Mouse (Mus musculus) hindbrain, embryonic 16.5 days (tissue): ENCODE data around the gene Scyl2. TPM values are rescaled to one million over a fixed set of nuclear protein-coding genes. Genes with fewer than 3 reads are reported as not detected.

Source experiments
- ATAC-seq: fragments of 200-750 bp; cut with Nextera tagmentation; 2 replicates; pipeline ENCODE4 v1.8.0; 2017; ENCODE audit warnings: moderate TSS enrichment, moderate library complexity
- H3K27ac ChIP-seq: fragments of 300-500 bp; sonication (generic); 2 replicates; pipeline ENCODE4 v1.5.1; 2014; ENCODE audit warnings: low read depth, mild to moderate bottlenecking, control low read depth, low read length, moderate library complexity
- H3K27me3 ChIP-seq: fragments of 300-500 bp; sonication (generic); replicated peaks from 2 replicates; pipeline ENCODE4 v1.6.1; 2014; ENCODE audit warnings: low read length; ENCODE audit not compliant: control insufficient read depth, insufficient read depth
- H3K36me3 ChIP-seq: fragments of 300-500 bp; sonication (generic); 2 replicates; pipeline ENCODE4 v1.6.1; 2014; ENCODE audit warnings: mild to moderate bottlenecking, low read length, moderate library complexity, mixed read lengths; ENCODE audit not compliant: control insufficient read depth, insufficient read depth
- H3K4me1 ChIP-seq: fragments of 300-500 bp; sonication (generic); 2 replicates; pipeline ENCODE4 v1.6.1; 2014; ENCODE audit warnings: low read depth, low read length; ENCODE audit not compliant: control insufficient read depth, insufficient read depth
- H3K4me2 ChIP-seq: fragments of 300-500 bp; sonication (generic); 2 replicates; pipeline ENCODE4 v1.6.1; 2014; ENCODE audit warnings: mild to moderate bottlenecking, low read length, control low read depth, moderate library complexity
- H3K4me3 ChIP-seq: fragments of 300-500 bp; sonication (generic); 2 replicates; pipeline ENCODE4 v1.5.1; 2014; ENCODE audit warnings: mild to moderate bottlenecking, low read length, control low read depth, moderate library complexity
- H3K9ac ChIP-seq: fragments of 300-500 bp; sonication (generic); 2 replicates; pipeline ENCODE4 v1.6.1; 2014; ENCODE audit warnings: low read depth, mild to moderate bottlenecking, control low read depth, low read length, moderate library complexity
- H3K9me3 ChIP-seq: fragments of 300-500 bp; sonication (generic); 2 replicates; pipeline ENCODE4 v1.6.1; 2014; ENCODE audit warnings: mild to moderate bottlenecking, low read length, moderate library complexity; ENCODE audit not compliant: control insufficient read depth
- WGBS: fragments of 180-500 bp; shearing (Covaris S2); extraction: QIAGEN DNeasy Blood & Tissue Kit; methylation state at CpG from one replicate; pipeline ENCODE4 v1.1.7; 2014; 5-methylcytosine and 5-hydroxymethylcytosine counted together
- polyA plus RNA-seq: library from polyadenylated mRNA; unstranded; fragments of >200 nt; fragmentation: Nextera tagmentation; extraction: Ambion mirVana; gene quantifications from 2 replicates; pipeline ENCODE4 v1.2.1, GENCODE M21; 2015

Gene Scyl2
- polyA plus RNA-seq = 6.9 and 7.0 TPM in 2 replicates

DNA sequence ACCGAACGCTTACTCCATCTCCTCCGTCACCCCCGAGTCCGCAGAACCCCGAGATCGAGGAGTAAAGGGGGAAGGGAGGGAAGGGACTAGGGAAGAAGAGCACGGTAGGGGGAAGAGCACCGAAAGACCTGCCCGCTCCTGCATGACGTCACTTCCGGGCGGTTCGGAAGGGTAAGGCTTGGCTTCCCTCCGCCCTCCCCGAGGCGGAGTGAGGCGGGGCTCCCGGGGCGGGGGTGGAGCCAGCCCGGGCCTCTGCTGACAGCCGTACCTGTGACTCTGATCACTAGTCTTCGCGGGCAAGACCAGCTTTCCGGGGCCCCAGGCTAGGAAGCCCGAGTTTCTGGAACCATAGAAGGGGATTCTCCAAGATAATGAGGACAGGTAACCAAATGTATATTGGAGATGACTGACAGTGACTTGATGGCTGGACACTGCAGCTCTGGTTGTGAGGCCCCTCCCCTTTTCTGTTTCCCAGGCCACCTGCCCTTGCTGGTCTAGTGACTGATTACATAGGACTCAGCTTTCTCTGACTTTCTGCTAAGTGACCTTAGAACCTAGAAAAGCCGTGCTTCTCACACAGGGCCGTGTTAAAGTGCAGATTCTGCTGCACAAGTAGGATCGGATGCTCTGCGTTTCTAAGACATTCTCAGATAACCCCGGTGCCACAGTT is at the start of gene Scyl2:
Gene Scyl2, minus strand, starts transcription at position 147 of the 670 bp plus-strand sequence.
- Histone ChIP-seq H3K36me3 (no peaks in the 10 kb centered on the region), H3K9ac (peak within 1 kb of the TSS; percentile 94), H3K4me3 (peak within 1 kb of the TSS; percentile 91), H3K27me3 (no peaks in the 10 kb centered on the region), H3K4me2 (peak within 1 kb of the TSS; percentile 71), H3K27ac (peak within 1 kb of the TSS; percentile 85), H3K4me1 (peaks cover 18% of the 10 kb centered on the region), H3K9me3 (no peaks in the 10 kb centered on the region)
- 5% methylated on average over 31 of the region's 31 CpGs for WGBS
- peak; percentile 98 for ATAC-seq

DNA sequence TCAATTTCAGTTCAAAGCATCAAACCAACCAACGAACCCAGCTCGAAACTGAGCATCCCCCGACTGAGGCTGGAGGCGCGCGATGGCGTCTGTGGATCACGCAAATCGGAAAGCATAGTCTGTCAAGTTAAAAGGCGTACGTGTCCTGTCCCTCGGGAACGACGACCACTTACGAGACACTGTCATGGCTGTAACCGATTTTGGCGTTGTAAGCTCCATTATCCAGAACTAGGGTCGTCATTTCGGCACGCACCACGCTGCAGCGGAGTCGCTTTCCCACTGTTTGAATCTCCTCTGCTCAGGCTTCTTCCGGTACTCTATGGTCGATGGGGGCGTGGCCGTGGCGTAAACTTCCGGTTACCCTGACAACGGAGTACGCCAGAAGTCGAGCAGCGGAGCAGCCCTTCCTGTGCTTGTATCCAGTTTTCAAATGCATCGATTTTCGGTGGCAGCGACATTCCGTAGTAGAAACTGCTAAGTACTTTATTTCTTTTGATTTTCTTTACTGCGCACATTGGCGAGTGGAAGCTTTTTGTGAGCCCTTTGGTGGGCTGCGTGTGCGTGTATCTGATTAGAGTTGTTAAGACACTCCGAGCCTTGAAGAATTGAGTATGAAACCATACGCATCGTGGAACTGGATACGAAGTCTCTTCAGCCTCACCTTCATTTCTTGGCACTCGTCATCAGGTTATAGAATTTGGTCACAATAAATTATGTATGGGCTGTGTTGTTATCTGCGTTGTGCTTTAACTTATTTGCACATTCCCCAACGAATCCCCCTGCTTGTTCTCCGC is 46.1 kb upstream of the Scyl2 start, which contains the start of gene Actr6:
Gene Actr6, minus strand, starts transcription at position 295 of the 794 bp plus-strand sequence.
- Histone ChIP-seq H3K27ac (peak within 1 kb of the TSS; percentile 86), H3K4me2 (peak within 1 kb of the TSS; percentile 72), H3K9ac (peak within 1 kb of the TSS; percentile 73), H3K4me3 (peak within 1 kb of the TSS; percentile 78), H3K4me1 (peaks cover 17% of the 10 kb centered on the region), H3K27me3 (no peaks in the 10 kb centered on the region), H3K9me3 (no peaks in the 10 kb centered on the region), H3K36me3 (no peaks in the 10 kb centered on the region)
- WGBS = 1% methylated on average over 49 of the region's 49 CpGs
- ATAC-seq = peak; percentile 100

DNA sequence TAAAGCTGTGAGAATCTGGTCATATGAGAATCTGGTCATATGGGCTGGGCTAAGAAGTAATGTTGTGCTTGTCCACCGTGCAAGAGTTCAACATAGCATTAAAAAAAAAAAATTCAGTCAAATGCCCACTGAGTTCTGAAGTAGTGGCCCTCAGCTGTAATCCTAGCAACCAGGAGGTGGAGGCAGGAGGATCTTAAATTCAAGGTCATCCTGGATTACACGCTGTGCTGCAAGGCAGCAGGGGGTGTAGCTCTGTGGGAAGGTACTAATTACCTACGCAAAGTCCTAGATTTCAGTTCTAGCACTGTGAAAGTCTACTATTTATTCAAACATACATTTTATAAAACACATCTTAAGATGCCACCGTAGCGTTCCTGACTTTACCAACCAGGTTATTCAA is 45.3 kb upstream of the Scyl2 start:
- ATAC-seq = no peak
- 14% methylated on average over 5 of the region's 5 CpGs for WGBS
- H3K4me1 ChIP-seq = peaks cover 17% of the 10 kb centered on the region
- no peaks in the 10 kb centered on the region for H3K36me3 ChIP-seq
- H3K9me3 ChIP-seq = no peaks in the 10 kb centered on the region
- peak overlapping the region; percentile 73 for H3K9ac ChIP-seq
- H3K27ac ChIP-seq = no peak overlapping the region; the same call in 1 of the 2 replicates
- peak overlapping the region; percentile 78 for H3K4me3 ChIP-seq
- H3K27me3 ChIP-seq = no peaks in the 10 kb centered on the region
- H3K4me2 ChIP-seq = peak overlapping the region; percentile 72

DNA sequence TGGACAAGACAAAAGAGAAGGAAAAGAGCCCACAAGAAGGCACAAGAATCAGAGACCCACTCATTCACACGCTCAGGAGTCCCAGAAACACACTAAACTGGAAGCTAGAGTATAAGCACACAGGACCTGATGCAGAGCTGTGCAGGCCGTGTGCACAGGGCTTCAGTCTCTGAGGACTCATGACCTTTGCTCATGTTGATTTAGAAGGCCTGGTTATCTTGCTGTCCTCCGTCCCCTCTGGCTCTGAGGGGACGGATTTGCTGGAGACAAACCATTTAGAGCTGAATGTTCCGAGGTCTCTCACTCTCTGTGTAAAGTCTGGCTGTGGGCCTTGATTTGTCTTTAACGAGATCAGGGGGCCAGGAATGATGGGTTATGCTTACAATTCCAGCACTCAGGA is 44.3 kb upstream of the Scyl2 start:
- no peak for ATAC-seq
- WGBS = 89% methylated on average over 6 of the region's 6 CpGs

DNA sequence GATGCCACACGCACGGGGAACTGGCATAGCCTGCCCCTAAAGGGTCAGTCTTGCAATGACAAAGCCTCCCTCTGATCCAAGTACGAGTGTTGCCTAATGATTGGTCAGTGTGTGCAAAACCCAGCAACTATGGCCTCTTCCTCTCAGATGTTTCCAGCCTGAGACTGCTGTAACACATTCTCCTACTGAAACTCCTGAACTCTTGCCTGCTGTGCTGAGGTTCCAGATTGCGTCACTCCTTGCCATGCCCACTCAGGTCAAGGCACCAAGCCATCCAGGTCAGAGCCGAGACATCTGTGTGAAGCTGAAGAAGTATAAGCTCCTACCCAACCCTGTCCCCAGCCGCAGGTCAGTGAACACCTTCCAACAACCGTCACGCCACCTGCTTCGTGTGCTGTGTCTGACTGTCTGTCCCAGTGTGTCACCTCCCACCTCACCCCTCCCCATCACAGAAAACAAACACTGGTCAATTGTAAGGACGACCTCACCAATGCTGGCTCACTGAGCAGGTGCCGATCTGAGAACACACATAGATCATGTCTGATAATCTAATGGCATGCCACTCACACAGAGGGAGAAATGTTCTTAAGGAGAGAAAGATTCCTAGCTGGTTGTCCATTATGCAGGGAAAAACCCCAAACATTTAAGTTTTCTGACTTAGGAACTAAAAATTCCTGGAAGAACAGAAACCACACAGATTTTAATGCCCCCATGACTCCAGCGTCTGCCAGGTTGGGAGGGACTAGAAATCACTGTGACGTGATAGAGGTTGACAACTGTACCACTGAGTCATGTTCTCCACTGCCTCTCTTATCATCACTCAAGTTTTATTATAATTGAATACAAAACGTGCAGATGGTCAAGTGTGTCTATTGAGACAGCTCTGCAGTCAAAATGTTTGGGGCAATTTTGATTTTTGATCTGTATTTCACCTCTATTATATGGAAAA is 36.4 kb upstream of the Scyl2 start:
- peaks cover 11% of the 10 kb centered on the region for H3K36me3 ChIP-seq

More for the DNA sequence above, 44.3 kb upstream of the Scyl2 start:
- Histone ChIP-seq H3K27me3 (no peaks in the 10 kb centered on the region), H3K4me3 (no peak overlapping the region), H3K4me1 (peaks cover 17% of the 10 kb centered on the region), H3K4me2 (no peak overlapping the region), H3K9me3 (no peaks in the 10 kb centered on the region), H3K36me3 (no peaks in the 10 kb centered on the region), H3K9ac (no peak overlapping the region), H3K27ac (no peak overlapping the region)

DNA sequence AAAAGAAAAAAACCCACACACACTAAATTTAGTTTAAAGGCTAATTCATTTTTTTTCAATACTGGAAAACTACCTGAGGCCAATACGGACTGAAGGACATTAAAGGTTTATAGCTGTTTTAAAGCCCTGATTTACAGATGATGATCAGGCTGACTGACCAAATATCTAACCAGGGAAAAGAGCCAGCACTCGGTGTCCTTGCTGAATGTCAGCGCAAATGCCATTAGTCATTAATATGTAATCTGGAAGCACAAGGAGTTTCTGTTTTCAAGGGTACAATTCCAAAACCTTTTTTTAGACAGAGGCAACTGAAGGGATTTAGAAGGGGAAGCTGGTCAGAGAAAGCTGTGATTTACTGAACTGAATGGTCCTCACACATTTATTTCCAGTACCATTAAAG is 34.7 kb upstream of the Scyl2 start:
- no peak overlapping the region for H3K9ac ChIP-seq
- peaks cover 15% of the 10 kb centered on the region for H3K36me3 ChIP-seq
- H3K4me2 ChIP-seq = no peak overlapping the region
- no peaks in the 10 kb centered on the region for H3K4me1 ChIP-seq
- H3K27me3 ChIP-seq = no peaks in the 10 kb centered on the region
- no peaks in the 10 kb centered on the region for H3K9me3 ChIP-seq
- WGBS = 96% methylated on average over 3 of the region's 3 CpGs
- H3K27ac ChIP-seq = no peak overlapping the region
- no peak for ATAC-seq
- no peak overlapping the region for H3K4me3 ChIP-seq

More for the DNA sequence above, 36.4 kb upstream of the Scyl2 start:
- H3K4me1 ChIP-seq = no peaks in the 10 kb centered on the region
- H3K9me3 ChIP-seq = no peaks in the 10 kb centered on the region
- no peak overlapping the region for H3K4me2 ChIP-seq
- 89% methylated on average over 14 of the region's 14 CpGs for WGBS
- no peak overlapping the region for H3K27ac ChIP-seq
- H3K4me3 ChIP-seq = no peak overlapping the region
- no peaks in the 10 kb centered on the region for H3K27me3 ChIP-seq
- ATAC-seq = no peak
- no peak overlapping the region for H3K9ac ChIP-seq

DNA sequence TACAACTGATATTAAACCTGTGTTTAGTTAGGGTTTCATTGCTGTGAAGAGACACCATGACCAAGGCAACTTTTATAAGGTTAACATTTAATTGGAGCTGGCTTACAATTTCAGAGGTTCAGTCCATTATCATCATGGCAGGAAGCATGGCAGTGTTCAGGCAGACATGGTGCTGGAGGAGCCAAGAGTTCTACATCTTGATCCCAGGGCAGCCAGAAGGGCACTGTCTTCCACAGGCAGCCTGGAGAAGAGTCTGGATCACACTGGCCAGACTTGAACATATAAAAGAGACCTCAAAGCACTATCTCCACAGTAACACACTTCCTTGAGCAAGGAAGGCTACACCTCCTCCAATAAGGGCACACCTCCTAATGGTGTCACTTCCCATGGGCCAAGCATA is 34.2 kb upstream of the Scyl2 start:
- H3K9ac ChIP-seq = no peak overlapping the region
- no peak overlapping the region for H3K4me3 ChIP-seq
- H3K4me1 ChIP-seq = no peaks in the 10 kb centered on the region
- H3K27ac ChIP-seq = no peak overlapping the region
- peaks cover 18% of the 10 kb centered on the region for H3K36me3 ChIP-seq
- ATAC-seq = no peak
- H3K4me2 ChIP-seq = no peak overlapping the region
- no peaks in the 10 kb centered on the region for H3K27me3 ChIP-seq
- no peaks in the 10 kb centered on the region for H3K9me3 ChIP-seq

DNA sequence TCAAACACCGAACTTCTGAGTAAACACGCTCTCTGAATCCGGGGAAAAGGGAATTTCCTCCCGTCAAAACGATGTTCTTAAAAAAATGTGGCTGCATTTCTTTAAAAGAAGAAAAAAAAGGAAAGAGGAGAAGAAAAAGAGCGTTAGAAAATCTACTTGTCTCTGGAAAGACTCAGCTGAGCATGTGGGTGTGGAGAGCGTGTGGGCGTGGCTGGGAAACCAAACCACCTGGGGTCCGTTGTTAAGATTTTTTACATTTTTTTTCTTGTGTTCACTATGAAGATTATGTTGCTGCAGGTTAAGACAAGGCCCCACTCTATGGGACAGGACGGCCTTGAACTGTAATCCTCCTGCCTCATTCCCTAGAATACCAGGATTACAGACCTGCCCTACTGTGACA is 28.8 kb upstream of the Scyl2 start:
- H3K36me3 ChIP-seq = peaks cover 23% of the 10 kb centered on the region
- H3K4me3 ChIP-seq = no peak overlapping the region
- no peak overlapping the region for H3K4me2 ChIP-seq
- no peak overlapping the region for H3K27ac ChIP-seq
- H3K4me1 ChIP-seq = no peaks in the 10 kb centered on the region
- H3K9me3 ChIP-seq = no peaks in the 10 kb centered on the region
- no peak overlapping the region for H3K9ac ChIP-seq
- 91% methylated on average over 10 of the region's 10 CpGs for WGBS
- H3K27me3 ChIP-seq = no peaks in the 10 kb centered on the region
- ATAC-seq = no peak
